ENCODE assay signal across 8 mouse cellular contexts in genomic region chr8:73353108-73353793, GRCm38 (mm10). TPM values are rescaled to one million over a fixed set of nuclear protein-coding genes. Genes with fewer than 3 reads are reported as not detected.
DNase-seq lines count a peak whose midpoint lies in the region; ATAC-seq and TF ChIP-seq lines count a peak whose summit lies in the region.

Gene Large1 (minus strand): TSS chr8:73353540.

- no peaks in the 10 kb centered on the region for H3K27me3 ChIP-seq in cerebellum, adult 2 months (ENCODE audit: control insufficient read depth, insufficient read depth, low read length)
- H3K27me3 ChIP-seq in forebrain, embryonic 16.5 days (replicated peaks; ENCODE audit: control insufficient read depth, insufficient read depth, low read length), result no peaks in the 10 kb centered on the region
- H3K27me3 ChIP-seq in liver, postnatal 0 days (ENCODE audit: insufficient read depth, low read length), result peaks cover 15% of the 10 kb centered on the region; the same call in 1 of the 2 replicates
- H3K27me3 ChIP-seq in neural tube, embryonic 13.5 days, result no peaks in the 10 kb centered on the region

- H3K27ac ChIP-seq in cerebellum, adult 2 months (ENCODE audit: insufficient read depth, low read length), result peak within 1 kb of the TSS; percentile 70
- H3K27ac ChIP-seq in forebrain, embryonic 16.5 days (ENCODE audit: low read length), result peak within 1 kb of the TSS; percentile 95
- H3K27ac ChIP-seq in liver, postnatal 0 days (ENCODE audit: low read depth), result peak within 1 kb of the TSS; percentile 60; the same call in 1 of the 2 replicates
- H3K27ac ChIP-seq in neural tube, embryonic 13.5 days (replicated peaks), result peak within 1 kb of the TSS; percentile 98

- TF ChIP-seq EP300 in liver, postnatal 0 days (IDR thresholded peaks at IDR 0.05; ENCODE audit: low read depth), result no peak

- H3K9ac ChIP-seq in forebrain, embryonic 16.5 days (replicated peaks; ENCODE audit: low read depth, low read length), result peak within 1 kb of the TSS; percentile 95
- peak within 1 kb of the TSS; percentile 76 for H3K9ac ChIP-seq in liver, postnatal 0 days (replicated peaks)
- peak within 1 kb of the TSS; percentile 97 for H3K9ac ChIP-seq in neural tube, embryonic 13.5 days

- WGBS in cerebellum, adult 2 months, result 1% methylated on average over 79 of the region's 84 CpGs
- under 1% methylated on average over 70 of the region's 84 CpGs for WGBS in forebrain, embryonic 16.5 days
- WGBS in liver, postnatal 0 days (ENCODE audit: insufficient replicate concordance), result under 1% methylated on average over 68 of the region's 84 CpGs
- WGBS in neural tube, embryonic 13.5 days, result under 1% methylated on average over 71 of the region's 84 CpGs

- peak; percentile 54 for TF ChIP-seq POLR2A in cerebellum, adult 2 months (IDR thresholded peaks at IDR 0.05; ENCODE audit: borderline replicate concordance, insufficient read depth, low read length)

- peak; percentile 98 for DNase-seq in ES-CJ7 (ENCODE audit: low read depth, low spot score)
- peak; percentile 97 to 98 for DNase-seq in cerebellum, adult 2 months
- DNase-seq in heart, postnatal 25 days (ENCODE audit: low spot score), result peak; percentile 98
- DNase-seq in layer of hippocampus, adult 11-12 months (ENCODE audit: low spot score), result peak; percentile 98
- DNase-seq in liver, postnatal 0 days, result peak; percentile 91
- DNase-seq in telencephalon, adult 2 months (ENCODE audit: low read depth, low spot score), result peak; percentile 99

- peak within 1 kb of the TSS; percentile 98 for H3K4me3 ChIP-seq in cerebellum, adult 2 months (replicated peaks; ENCODE audit: insufficient read depth, low read depth, low read length)
- H3K4me3 ChIP-seq in forebrain, embryonic 16.5 days (replicated peaks; ENCODE audit: low read length), result peak within 1 kb of the TSS; percentile 96
- H3K4me3 ChIP-seq in liver, postnatal 0 days (ENCODE audit: low read depth, low read length), result peak within 1 kb of the TSS; percentile 78
- peak within 1 kb of the TSS; percentile 87 for H3K4me3 ChIP-seq in neural tube, embryonic 13.5 days

- peak within 1 kb of the TSS; percentile 86 for H3K4me2 ChIP-seq in forebrain, embryonic 16.5 days (ENCODE audit: low read length)
- H3K4me2 ChIP-seq in liver, postnatal 0 days (ENCODE audit: low read depth, low read length), result peak within 1 kb of the TSS; percentile 94
- peak within 1 kb of the TSS; percentile 86 for H3K4me2 ChIP-seq in neural tube, embryonic 13.5 days

- no peaks in the 10 kb centered on the region for H3K9me3 ChIP-seq in forebrain, embryonic 16.5 days (ENCODE audit: control insufficient read depth, low read length)
- no peaks in the 10 kb centered on the region for H3K9me3 ChIP-seq in liver, postnatal 0 days (ENCODE audit: low read length)
- H3K9me3 ChIP-seq in neural tube, embryonic 13.5 days, result no peaks in the 10 kb centered on the region

- intact Hi-C loops in heart, postnatal 25 days (cut with DNase I), result loop anchor here (2.0 to 10.0 kb wide), 3 partner anchors 120 to 628 kb away; partner anchors contain the start of gene Sin3b

- no peaks in the 10 kb centered on the region for H3K4me1 ChIP-seq in cerebellum, adult 2 months (ENCODE audit: control insufficient read depth, insufficient read depth, low read length)
- H3K4me1 ChIP-seq in forebrain, embryonic 16.5 days (replicated peaks; ENCODE audit: control insufficient read depth, insufficient read depth, low read length), result peaks cover 24% of the 10 kb centered on the region
- H3K4me1 ChIP-seq in liver, postnatal 0 days (ENCODE audit: insufficient read depth), result peaks cover 14% of the 10 kb centered on the region
- peaks cover 57% of the 10 kb centered on the region for H3K4me1 ChIP-seq in neural tube, embryonic 13.5 days (replicated peaks)

- H3K36me3 ChIP-seq in forebrain, embryonic 16.5 days (ENCODE audit: control insufficient read depth, insufficient read depth), result no peaks in the 10 kb centered on the region
- no peaks in the 10 kb centered on the region for H3K36me3 ChIP-seq in liver, postnatal 0 days (replicated peaks; ENCODE audit: insufficient read depth, low read length)
- no peaks in the 10 kb centered on the region for H3K36me3 ChIP-seq in neural tube, embryonic 13.5 days

- peak; percentile 97 for ATAC-seq in forebrain, embryonic 16.5 days
- ATAC-seq in liver, postnatal 0 days, result peak; percentile 99
- peak; percentile 99 for ATAC-seq in neural tube, embryonic 13.5 days (ENCODE audit: low read depth)

- no peak for TF ChIP-seq CTCF in cerebellum, adult 2 months (IDR thresholded peaks at IDR 0.05; ENCODE audit: borderline replicate concordance, insufficient read depth, low read depth, low read length)
- TF ChIP-seq CTCF in liver, postnatal 0 days (IDR thresholded peaks at IDR 0.05; ENCODE audit: low read depth), result no peak

RNA-seq across cellular contexts. Expression of gene Large1, which starts in this region (rescaled TPM):
- 55.0 and 55.5 TPM in 2 replicates for polyA plus RNA-seq in cerebellum, adult 2 months (2012; rRNA removed)
- 17.0 and 18.2 TPM in 2 replicates for polyA plus RNA-seq in forebrain, embryonic 16.5 days (2015; fragmentation: Nextera tagmentation; extraction: Ambion mirVana)
- total RNA-seq in heart, postnatal 25 days (2021), result 10 to 100 TPM; 30.9 to 32.3 TPM
- 0.98 and 1.1 TPM in 2 replicates for polyA plus RNA-seq in liver, postnatal 0 days (2015; fragmentation: Nextera tagmentation; extraction: Ambion mirVana)
- polyA plus RNA-seq in neural tube, embryonic 13.5 days (2015; fragmentation: Nextera tagmentation; extraction: Ambion mirVana), result 14.0 and 14.2 TPM in 2 replicates

Comparison
In these comparisons a context has a peak if more than half of its experiments do, and no peak if none do; other contexts are left out.
1. Peak in every context shown above with its lines: DNase-seq, ATAC-seq, H3K4me3 ChIP-seq and H3K27ac ChIP-seq.